Mouse (Mus musculus) midbrain, embryonic 10.5 days (tissue): ENCODE measurements at regions not wholly inside any gene's neighbourhood (a gene's known extent, or its start where the extent isn't known, plus 50 kb on each side); places are given as distances from the start of the nearest gene placed in this dataset.

ENCODE experiments used
- DNase-seq: peaks from one replicate; pipeline ENCODE4 v3.0.0-alpha.2; 2017; ENCODE audit warnings: low spot score
- H3K27ac ChIP-seq: fragments of 300-500 bp; sonication (generic); replicated peaks from 2 replicates; pipeline ENCODE4 v1.5.1; 2016; ENCODE audit warnings: mild to moderate bottlenecking
- H3K27me3 ChIP-seq: fragments of 300-500 bp; sonication (generic); 2 replicates; pipeline ENCODE4 v1.6.1; 2016; ENCODE audit warnings: low read depth, mild to moderate bottlenecking; ENCODE audit not compliant: poor library complexity, severe bottlenecking
- H3K36me3 ChIP-seq: fragments of 300-500 bp; sonication (generic); 2 replicates; pipeline ENCODE4 v1.6.1; 2016; ENCODE audit warnings: mild to moderate bottlenecking, moderate library complexity
- H3K4me1 ChIP-seq: fragments of 300-500 bp; sonication (generic); 2 replicates; pipeline ENCODE4 v1.6.1; 2016
- H3K4me3 ChIP-seq: fragments of 300-500 bp; sonication (generic); 2 replicates; pipeline ENCODE4 v1.5.1; 2016; ENCODE audit warnings: mild to moderate bottlenecking, moderate library complexity
- H3K9me3 ChIP-seq: fragments of 300-500 bp; sonication (generic); replicated peaks from 2 replicates; pipeline ENCODE4 v1.6.1; 2016; ENCODE audit warnings: mild to moderate bottlenecking
- WGBS: fragments of 180-500 bp; shearing (Covaris S2); methylation state at CpG from one replicate; pipeline ENCODE4 v1.1.7; 2016; 5-methylcytosine and 5-hydroxymethylcytosine counted together

GRCm38 (mm10) chr9:95282996-95283395 lies 123.5 kb downstream of the Chst2 start:
- no peak overlapping the region for H3K4me3 ChIP-seq
- no peaks in the 10 kb centered on the region for H3K4me1 ChIP-seq
- 91% methylated on average over 3 of the region's 3 CpGs for WGBS
- H3K36me3 ChIP-seq: no peaks in the 10 kb centered on the region
- H3K9me3 ChIP-seq: no peaks in the 10 kb centered on the region
- H3K27ac ChIP-seq: no peak overlapping the region
- no peak for DNase-seq
- no peaks in the 10 kb centered on the region for H3K27me3 ChIP-seq

GRCm38 (mm10) chr9:95282502-95282901 lies 124.0 kb downstream of the Chst2 start:
- H3K9me3 ChIP-seq: no peaks in the 10 kb centered on the region
- 88% methylated on average over 2 of the region's 2 CpGs for WGBS
- H3K36me3 ChIP-seq: no peaks in the 10 kb centered on the region
- no peaks in the 10 kb centered on the region for H3K4me1 ChIP-seq
- H3K27ac ChIP-seq: no peak overlapping the region
- no peak for DNase-seq
- H3K4me3 ChIP-seq: no peak overlapping the region
- no peaks in the 10 kb centered on the region for H3K27me3 ChIP-seq
